10 mouse cellular contexts compared by ENCODE assay signal in the genomic region with DNA sequence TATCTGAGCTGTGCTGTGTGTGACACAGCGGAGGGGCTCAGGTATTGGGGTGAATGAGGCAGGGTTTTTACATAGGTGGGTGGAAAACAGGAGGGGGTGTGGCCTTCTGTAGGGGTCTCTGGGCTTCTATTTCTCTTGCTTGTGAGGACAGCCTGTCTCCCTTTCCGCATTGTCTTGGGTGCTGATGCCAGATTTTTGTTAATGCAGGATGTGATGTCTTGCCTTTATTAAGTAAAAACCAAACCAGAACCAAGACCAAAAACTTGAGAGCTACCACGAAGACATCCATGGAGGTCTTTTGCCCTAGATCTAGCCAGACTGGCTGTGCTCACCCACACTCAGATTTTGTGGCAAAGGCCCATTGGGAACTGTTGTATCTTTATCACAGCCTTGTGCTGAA. TPM values are rescaled to one million over a fixed set of nuclear protein-coding genes. Genes with fewer than 3 reads are reported as not detected.
A peak's percentile ranks its signal among the peaks of the same experiment; 100 is the strongest.
DNase-seq lines count a peak whose midpoint lies in the region; ATAC-seq and TF ChIP-seq lines count a peak whose summit lies in the region.
"Had no signal": no experiment of that assay in that cellular context is flagged by ENCODE, and none has a peak within 500 bp of the region (broad histone marks: within the 10 kb centered on the region; RNA-seq: fewer than 3 reads in every experiment).

No protein-coding gene starts in this region.

- no peak for ATAC-seq in forebrain, embryonic 12.5 days (ENCODE audit: low FRiP score)
- no peak for ATAC-seq in hindbrain, postnatal 0 days
- ATAC-seq in neural tube, embryonic 13.5 days (ENCODE audit: low read depth) = no peak

- no peak for TF ChIP-seq CTCF in left cerebral cortex, adult 2 months (IDR thresholded peaks at IDR 0.05)
- TF ChIP-seq CTCF in hindbrain, postnatal 0 days (IDR thresholded peaks at IDR 0.05; ENCODE audit: low read depth) = no peak

- no peaks in the 10 kb centered on the region for H3K9me3 ChIP-seq in forebrain, embryonic 12.5 days
- no peaks in the 10 kb centered on the region for H3K9me3 ChIP-seq in hindbrain, postnatal 0 days (ENCODE audit: low read length)
- H3K9me3 ChIP-seq in neural tube, embryonic 13.5 days = no peaks in the 10 kb centered on the region

- intact Hi-C loops in left cerebral cortex, adult 2 months (cut with DNase I) = no loop called here
- intact Hi-C loops in left cerebral cortex, postnatal 36 days (cut with DNase I) = no loop called here

- DNase-seq in left cerebral cortex, adult 2 months (ENCODE audit: extremely low spot score in 1 of 2, low spot score in 2 of 2) = no peak
- DNase-seq in left cerebral cortex, postnatal 36 days (ENCODE audit: low spot score in 2 of 2) = no peak
- no peak for DNase-seq in hindbrain, postnatal 0 days (ENCODE audit: low spot score)
- no peak for DNase-seq in B cell, adult 2 months
- DNase-seq in urinary bladder, adult 18-20 months (ENCODE audit: low spot score in 2 of 2) = no peak
- DNase-seq: adrenal gland, adult 8-10 months; layer of hippocampus, postnatal 36 days; thymus, postnatal 14 days had no signal

- H3K36me3 ChIP-seq in forebrain, embryonic 12.5 days (replicated peaks) = peaks cover 38% of the 10 kb centered on the region
- H3K36me3 ChIP-seq in hindbrain, postnatal 0 days (ENCODE audit: insufficient read depth, low read length) = no peaks in the 10 kb centered on the region
- H3K36me3 ChIP-seq in neural tube, embryonic 13.5 days = peaks cover 31% of the 10 kb centered on the region

- no peaks in the 10 kb centered on the region for H3K27me3 ChIP-seq in forebrain, embryonic 12.5 days
- no peaks in the 10 kb centered on the region for H3K27me3 ChIP-seq in hindbrain, postnatal 0 days (ENCODE audit: insufficient read depth, low read length)
- no peaks in the 10 kb centered on the region for H3K27me3 ChIP-seq in neural tube, embryonic 13.5 days

- WGBS in forebrain, embryonic 12.5 days = 44% methylated on average over 3 of the region's 3 CpGs
- 35% methylated on average over 3 of the region's 3 CpGs for WGBS in hindbrain, postnatal 0 days
- 57% methylated on average over 3 of the region's 3 CpGs for WGBS in neural tube, embryonic 13.5 days

- peak overlapping the region; percentile 26 for H3K4me2 ChIP-seq in forebrain, embryonic 12.5 days
- H3K4me2 ChIP-seq in hindbrain, postnatal 0 days (ENCODE audit: low read depth, low read length) = no peak overlapping the region
- H3K4me2 ChIP-seq in neural tube, embryonic 13.5 days = peak overlapping the region; percentile 7; the same call in 1 of the 2 replicates

- peak overlapping the region; percentile 73 for H3K27ac ChIP-seq in left cerebral cortex, adult 2 months
- peak overlapping the region; percentile 94 for H3K27ac ChIP-seq in forebrain, embryonic 12.5 days
- H3K27ac ChIP-seq in hindbrain, postnatal 0 days = peak overlapping the region; percentile 9; the same call in 1 of the 2 replicates
- peak overlapping the region; percentile 86 for H3K27ac ChIP-seq in neural tube, embryonic 13.5 days (replicated peaks)

- no peak overlapping the region for H3K4me3 ChIP-seq in left cerebral cortex, adult 2 months
- no peak overlapping the region for H3K4me3 ChIP-seq in forebrain, embryonic 12.5 days (replicated peaks)
- no peak overlapping the region for H3K4me3 ChIP-seq in hindbrain, postnatal 0 days (ENCODE audit: low read length)
- no peak overlapping the region for H3K4me3 ChIP-seq in neural tube, embryonic 13.5 days

- peak overlapping the region; percentile 48 for H3K9ac ChIP-seq in forebrain, embryonic 12.5 days
- H3K9ac ChIP-seq in hindbrain, postnatal 0 days (replicated peaks; ENCODE audit: low read length) = no peak overlapping the region
- H3K9ac ChIP-seq in neural tube, embryonic 13.5 days = peak overlapping the region; percentile 56

- H3K4me1 ChIP-seq in forebrain, embryonic 12.5 days = peaks cover 92% of the 10 kb centered on the region
- peaks cover 50% of the 10 kb centered on the region for H3K4me1 ChIP-seq in hindbrain, postnatal 0 days (ENCODE audit: insufficient read depth, low read length)
- peaks cover 98% of the 10 kb centered on the region for H3K4me1 ChIP-seq in neural tube, embryonic 13.5 days (replicated peaks)

RNA-seq across cellular contexts. Expression of a gene that starts 25.5 kb away (rescaled TPM):
- total RNA-seq in left cerebral cortex, adult 2 months (2021) = 100 to 1,000 TPM; 181 to 187 TPM
- total RNA-seq in left cerebral cortex, postnatal 36 days (2021) = 100 to 1,000 TPM; 160 to 182 TPM
- polyA plus RNA-seq in forebrain, embryonic 12.5 days (2016; fragmentation: Nextera tagmentation; extraction: Ambion mirVana) = 198 and 214 TPM in 2 replicates
- total RNA-seq in hindbrain, postnatal 0 days (2014; rRNA removed) = 155 and 156 TPM in 2 replicates
- polyA plus RNA-seq in hindbrain, postnatal 0 days (2015; fragmentation: Nextera tagmentation; extraction: Ambion mirVana) = 102 and 108 TPM in 2 replicates
- 186 and 191 TPM in 2 replicates for polyA plus RNA-seq in neural tube, embryonic 13.5 days (2015; fragmentation: Nextera tagmentation; extraction: Ambion mirVana)

Comparison
In these comparisons a context has a peak if more than half of its experiments do, and no peak if none do; other contexts are left out.
1. H3K27ac ChIP-seq: peak in every context shown above with its lines; median percentile 94 in forebrain, embryonic 12.5 days; 86 in neural tube, embryonic 13.5 days; 73 in left cerebral cortex, adult 2 months; 9 in hindbrain, postnatal 0 days.